Mouse (Mus musculus) intestine, embryonic 14.5 days (tissue): ENCODE data around the gene Hist1h2br. TPM values are rescaled to one million over a fixed set of nuclear protein-coding genes. Genes with fewer than 3 reads are reported as not detected.

Experiments used
- microRNA-seq: library from miRNA; unstranded; fragments of <30 nt; microRNA quantifications from one replicate; pipeline ENCODE4, GENCODE M21; 2016
- polyA plus RNA-seq: library from polyadenylated mRNA; unstranded; fragments of >200 nt; fragmentation: Nextera tagmentation; extraction: Ambion mirVana; gene quantifications from 2 replicates; pipeline ENCODE4 v1.2.1, GENCODE M21; 2014

Hist1h2br gene
- polyA plus RNA-seq, 1 experiment from 2014 or later: 22.1 TPM

Small RNA genes lying within 50 kb of the gene (microRNA-seq; reads per million reads assigned to microRNA genes)
- gene Gm19658: not detected
- not detected for gene Gm44346
- gene Gm44466: not detected

Other genes starting within 250 kb of the Hist1h2br start
- not detected in 2 replicates for gene Olfr1362, start 219.7 kb upstream of the Hist1h2br start, polyA plus RNA-seq
- gene Olfr11, start 191.2 kb upstream of the Hist1h2br start, polyA plus RNA-seq: not detected in 2 replicates
- gene Olfr1361, start 170.4 kb upstream of the Hist1h2br start, polyA plus RNA-seq: not detected in 2 replicates
- not detected in 2 replicates for gene Olfr1360, start 156.3 kb upstream of the Hist1h2br start, polyA plus RNA-seq
- gene Olfr1359, start 135.6 kb upstream of the Hist1h2br start, polyA plus RNA-seq: not detected in 2 replicates
- gene Hist1h2bl, start 117.6 kb upstream of the Hist1h2br start, polyA plus RNA-seq: 3.5 and 4.9 TPM in 2 replicates
- gene Hist1h2ai, start 117.3 kb upstream of the Hist1h2br start, polyA plus RNA-seq: 26.2 and 47.7 TPM in 2 replicates
- gene Hist1h3h, start 116.1 kb upstream of the Hist1h2br start, polyA plus RNA-seq: 7.7 and 18.4 TPM in 2 replicates
- gene Hist1h2bm, start 111.7 kb upstream of the Hist1h2br start, polyA plus RNA-seq: 4.0 and 5.3 TPM in 2 replicates
- 2.2 and 2.3 TPM in 2 replicates for gene Hist1h4j, start 98.7 kb upstream of the Hist1h2br start, polyA plus RNA-seq
- gene Hist1h4k, start 83.2 kb upstream of the Hist1h2br start, polyA plus RNA-seq: 7.2 and 10.8 TPM in 2 replicates
- gene Hist1h2ak, start 79.9 kb upstream of the Hist1h2br start, polyA plus RNA-seq: 18.2 and 18.4 TPM in 2 replicates
- 3.2 and 3.7 TPM in 2 replicates for gene Hist1h2bn, start 79.6 kb upstream of the Hist1h2br start, polyA plus RNA-seq
- 16.0 and 16.8 TPM in 2 replicates for gene Hist1h1b, start 53.1 kb upstream of the Hist1h2br start, polyA plus RNA-seq
- gene Hist1h3i, start 50.4 kb upstream of the Hist1h2br start, polyA plus RNA-seq: 188 and 230 TPM in 2 replicates
- gene Hist1h2an, start 46.5 kb upstream of the Hist1h2br start, polyA plus RNA-seq: 10.1 TPM in 1 of 2 replicates, not detected in the other
- 0.74 and 1.8 TPM in 2 replicates for gene Hist1h2bp, start 46.3 kb upstream of the Hist1h2br start, polyA plus RNA-seq
- gene Hist1h2bq, start 23.5 kb upstream of the Hist1h2br start, polyA plus RNA-seq: 19.9 and 23.4 TPM in 2 replicates
- gene Hist1h2ao, start 23.3 kb upstream of the Hist1h2br start, polyA plus RNA-seq: 4.0 TPM in 1 of 2 replicates, not detected in the other
- not detected in 2 replicates for gene Hist1h4m, start 22.0 kb upstream of the Hist1h2br start, polyA plus RNA-seq
- 20.6 and 22.9 TPM in 2 replicates for gene Hist1h4n, start 1.5 kb upstream of the Hist1h2br start, polyA plus RNA-seq
- gene Hist1h2ap, start 236 bp upstream of the Hist1h2br start, polyA plus RNA-seq: 4,338 and 4,830 TPM in 2 replicates
- gene Zfp184, start 111.4 kb downstream of the Hist1h2br start, polyA plus RNA-seq: 9.8 and 13.8 TPM in 2 replicates
- gene Pom121l2, start 147.5 kb downstream of the Hist1h2br start, polyA plus RNA-seq: not detected in 2 replicates
- 0.46 and 1.1 TPM in 2 replicates for gene Prss16, start 176.0 kb downstream of the Hist1h2br start, polyA plus RNA-seq
- gene Hist1h2ah, start 201.8 kb downstream of the Hist1h2br start, polyA plus RNA-seq: 11.8 and 19.7 TPM in 2 replicates
- 5.2 and 7.5 TPM in 2 replicates for gene Hist1h2bk, start 202.1 kb downstream of the Hist1h2br start, polyA plus RNA-seq
- gene Hist1h4i, start 207.6 kb downstream of the Hist1h2br start, polyA plus RNA-seq: 18.9 and 19.6 TPM in 2 replicates
- 47.9 and 67.6 TPM in 2 replicates for gene Hist1h2ag, start 209.2 kb downstream of the Hist1h2br start, polyA plus RNA-seq
- gene Hist1h2bj, start 209.5 kb downstream of the Hist1h2br start, polyA plus RNA-seq: 10.2 and 14.0 TPM in 2 replicates